Mouse (Mus musculus) layer of hippocampus, adult 11-12 months (tissue): ENCODE results near the gene Gm5431.
"Not testable (repeated sequence)": the region's sequence is repeated elsewhere in the genome, so short reads cannot be mapped to it uniquely, and the experiment has no call there.

Experiments
- DNase-seq: peaks from one replicate; pipeline ENCODE4 v3.0.0; 2022; ENCODE audit warnings: low spot score

Gene Gm5431

GRCm38 (mm10) chr11:48902021-48902420 lies at the start of gene Gm5431:
Gm5431 (minus strand) TSS chr11:48902214.
- no peak for DNase-seq

DNA sequence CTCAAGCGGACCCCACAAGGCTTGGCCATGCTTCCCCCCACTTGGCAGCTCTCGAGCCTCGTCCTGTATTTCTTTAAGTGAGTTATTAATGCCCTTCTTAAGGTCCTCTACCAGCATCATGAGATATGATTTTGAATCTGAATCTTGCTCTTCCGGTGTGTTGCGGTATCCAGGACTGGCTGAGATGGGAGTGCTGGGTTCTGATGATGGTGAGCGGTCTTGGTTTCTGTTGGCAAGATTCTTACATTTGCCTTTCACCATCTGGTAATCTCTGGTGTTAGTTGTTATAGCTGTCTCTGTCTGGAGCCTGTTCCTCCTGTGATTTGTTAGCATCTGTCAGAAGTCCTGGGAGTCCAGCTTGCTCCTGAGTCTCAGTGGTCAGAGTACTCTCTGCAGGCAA lies 44.1 kb upstream of the Gm5431 start, which contains the start of gene Psme2b:
Gene Psme2b (minus strand): TSS at position 101 of the 400 bp plus-strand sequence.
- DNase-seq, result not testable (repeated sequence)

GRCm38 (mm10) chr11:48939286-48939685 lies 37.3 kb upstream of the Gm5431 start:
- not testable (repeated sequence) for DNase-seq

DNA sequence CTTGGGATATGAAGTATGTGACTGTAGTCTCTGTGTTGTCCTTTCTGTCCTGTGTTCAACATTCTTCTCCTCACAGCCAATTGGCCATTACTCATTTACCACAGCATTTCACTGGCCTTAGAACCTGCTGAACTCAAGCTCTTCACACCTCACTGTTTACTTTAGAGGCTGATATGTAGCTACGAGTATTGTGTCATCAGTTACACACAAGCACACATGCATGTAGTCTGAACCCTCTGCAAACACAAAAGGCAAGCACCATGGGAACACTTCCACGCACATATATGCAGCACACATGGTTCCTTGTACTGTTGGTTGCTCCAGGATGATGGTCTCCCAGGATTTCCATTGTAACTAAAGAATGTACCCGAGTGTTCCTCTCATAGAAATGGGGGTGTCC lies 33.3 kb upstream of the Gm5431 start:
- DNase-seq, result not testable (repeated sequence)

DNA sequence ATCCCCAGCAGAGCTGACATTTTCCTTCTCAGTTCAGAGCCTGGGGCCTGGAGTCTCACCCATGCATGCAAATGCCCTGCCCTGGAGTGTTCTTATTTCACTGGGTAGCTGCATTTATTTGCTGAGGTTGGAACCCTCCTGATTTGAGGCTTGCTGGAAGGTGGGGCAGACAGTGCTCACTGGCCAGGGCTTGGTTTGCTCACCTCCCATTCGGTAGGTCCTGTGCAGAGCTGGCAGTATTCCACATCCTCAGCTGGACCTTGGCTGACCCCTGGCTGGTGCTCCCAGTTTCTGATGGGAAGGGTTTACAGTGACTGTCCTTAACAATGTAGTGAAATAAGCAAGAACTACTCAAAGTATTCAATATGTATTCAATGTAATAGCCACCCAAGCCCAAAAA lies 31.9 kb upstream of the Gm5431 start:
- not testable (repeated sequence) for DNase-seq

- not testable (repeated sequence) for DNase-seq
Observed at GRCm38 (mm10) chr11:48933422-48933821, 31.4 kb upstream of the Gm5431 start.

- not testable (repeated sequence) for DNase-seq
Observed at GRCm38 (mm10) chr11:48928068-48928467, 26.1 kb upstream of the Gm5431 start.

GRCm38 (mm10) chr11:48926437-48926836 lies 24.4 kb upstream of the Gm5431 start:
- DNase-seq, result not testable (repeated sequence)

DNA sequence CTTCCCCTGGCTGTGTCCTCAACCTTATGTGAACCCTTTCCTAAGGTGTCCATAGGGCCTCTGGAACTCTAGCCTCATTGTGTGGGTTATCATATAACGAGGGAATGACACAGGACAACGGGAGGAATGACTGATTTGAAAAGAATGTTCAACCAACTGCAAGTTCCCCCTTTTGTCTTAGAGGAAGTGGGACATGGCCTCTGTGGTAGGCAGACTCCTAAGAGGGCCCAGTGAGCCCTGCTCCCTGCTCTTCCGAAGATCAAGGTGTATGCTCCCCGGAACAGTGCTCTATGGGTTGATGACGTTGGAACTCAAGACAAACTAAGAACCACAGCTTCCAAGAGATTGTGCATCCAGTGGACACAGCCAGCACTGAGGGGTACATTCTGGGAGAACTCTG lies 21.8 kb upstream of the Gm5431 start:
- not testable (repeated sequence) for DNase-seq

DNA sequence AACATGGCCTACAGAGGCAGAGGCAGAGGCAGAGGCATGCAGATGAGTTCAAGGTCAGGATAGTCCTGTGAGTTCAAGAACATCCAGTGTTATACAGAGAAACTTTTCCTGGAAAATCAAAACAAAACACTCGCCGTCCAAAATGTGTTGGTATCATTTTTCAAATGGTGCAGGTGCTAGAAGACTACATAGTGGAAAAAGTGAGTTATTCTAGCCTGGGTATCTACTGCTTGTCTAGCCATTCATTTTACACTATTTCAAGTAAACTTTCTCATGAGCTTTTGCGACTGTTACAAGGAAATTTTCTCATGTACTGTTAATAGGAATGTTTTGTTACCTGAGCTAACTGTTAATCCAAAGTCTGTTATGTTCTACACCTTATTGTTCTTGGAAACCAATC lies 16.4 kb upstream of the Gm5431 start:
- DNase-seq, result no peak

DNA sequence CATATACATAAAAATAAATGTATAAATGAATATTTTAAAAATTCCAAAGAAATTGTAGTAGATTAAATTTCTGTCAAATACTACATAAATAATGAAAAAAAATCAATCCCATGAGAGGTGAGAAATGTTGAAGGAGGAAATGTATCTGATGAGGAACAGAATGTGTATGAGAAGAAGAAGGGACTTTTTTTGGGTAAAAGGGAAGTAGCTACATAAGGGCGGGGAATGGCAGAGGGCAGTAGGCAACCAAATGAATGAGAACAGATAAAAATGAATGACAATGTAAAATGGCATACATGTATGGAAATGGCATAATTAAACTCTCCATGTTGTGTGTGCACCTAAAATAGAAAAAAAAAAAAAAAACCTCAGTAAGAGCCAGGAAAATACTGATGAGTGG lies 11.6 kb upstream of the Gm5431 start:
- DNase-seq, result no peak

DNA sequence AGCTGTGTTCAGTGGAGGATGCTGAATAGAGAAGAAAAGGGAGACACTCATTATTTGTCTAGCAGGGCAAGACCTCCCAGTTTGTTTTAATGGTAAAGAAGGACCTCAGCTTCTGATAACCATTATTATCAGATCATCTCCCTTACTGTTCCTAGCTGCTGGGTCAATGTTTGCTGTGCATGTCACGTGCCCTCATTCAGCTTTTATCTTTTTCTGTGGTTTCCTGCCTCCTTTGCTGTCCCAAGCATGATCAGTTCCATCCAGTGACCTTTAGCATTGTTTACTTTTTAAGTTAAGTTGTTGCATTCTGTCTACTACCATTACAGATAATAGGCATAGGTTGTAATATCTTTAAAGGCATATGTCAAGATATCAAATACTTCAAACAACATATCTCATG lies 6.4 kb upstream of the Gm5431 start:
- no peak for DNase-seq

DNA sequence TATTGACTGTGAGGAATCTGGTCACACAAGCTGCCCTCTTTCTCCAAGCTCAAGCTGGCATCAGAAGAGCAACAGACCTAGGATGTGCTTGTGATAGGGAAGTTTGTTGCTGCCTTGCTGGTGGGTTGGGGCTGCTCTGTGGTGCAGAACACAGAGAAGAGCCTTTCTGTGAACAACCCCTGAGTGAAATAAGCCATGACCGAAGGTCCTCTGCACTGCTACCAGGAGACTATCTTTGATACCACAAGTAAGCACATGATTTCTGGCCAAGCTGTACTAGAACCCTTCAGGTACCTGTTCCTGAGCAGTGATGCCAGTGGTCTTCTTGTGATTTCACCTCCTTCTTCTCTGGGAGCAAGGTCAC lies 465 bp downstream of the Gm5431 start:
- not testable (repeated sequence) for DNase-seq

DNA sequence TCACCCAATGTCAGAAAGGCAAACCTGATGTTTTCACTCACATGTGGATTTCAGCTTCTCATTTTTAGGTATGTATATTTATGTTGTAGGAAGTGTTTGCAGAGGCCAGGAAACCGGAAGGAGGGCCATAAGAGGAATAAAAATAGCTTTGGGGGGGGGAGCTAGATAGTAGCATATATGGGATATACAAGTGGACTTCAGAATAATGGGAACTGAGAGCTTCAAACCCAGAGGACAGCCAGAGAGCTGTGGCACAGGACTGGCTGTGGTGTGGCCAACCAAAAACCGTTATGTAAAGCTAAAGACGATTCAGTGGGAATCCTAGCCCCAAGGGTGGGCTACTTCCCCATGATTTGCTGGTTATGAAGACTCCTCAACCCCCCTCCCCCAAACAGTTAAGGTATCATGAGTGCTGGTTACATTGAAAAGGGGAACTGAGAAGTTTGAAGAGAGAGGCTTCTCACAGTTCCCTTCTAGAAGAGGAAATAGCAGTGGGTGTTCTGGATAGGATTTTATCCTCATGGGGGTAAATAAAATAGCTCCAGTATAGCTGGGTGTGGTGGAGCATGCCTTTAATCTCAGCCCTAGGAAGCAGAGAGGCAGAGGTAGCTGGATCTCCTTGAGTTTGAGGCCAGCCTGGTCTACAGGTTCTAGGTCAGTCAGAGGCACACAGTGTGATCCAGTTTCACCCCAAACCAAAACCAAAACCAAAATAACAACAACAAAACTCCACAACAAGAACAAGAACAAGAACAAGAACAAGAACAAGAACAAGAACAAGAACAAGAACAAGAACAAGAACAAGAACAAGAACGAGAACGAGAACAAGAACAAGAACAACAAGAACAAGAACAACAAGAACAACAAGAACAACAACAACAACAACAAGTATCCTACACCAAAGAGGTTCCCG lies 1.1 kb downstream of the Gm5431 start:
- not testable (repeated sequence) for DNase-seq

DNA sequence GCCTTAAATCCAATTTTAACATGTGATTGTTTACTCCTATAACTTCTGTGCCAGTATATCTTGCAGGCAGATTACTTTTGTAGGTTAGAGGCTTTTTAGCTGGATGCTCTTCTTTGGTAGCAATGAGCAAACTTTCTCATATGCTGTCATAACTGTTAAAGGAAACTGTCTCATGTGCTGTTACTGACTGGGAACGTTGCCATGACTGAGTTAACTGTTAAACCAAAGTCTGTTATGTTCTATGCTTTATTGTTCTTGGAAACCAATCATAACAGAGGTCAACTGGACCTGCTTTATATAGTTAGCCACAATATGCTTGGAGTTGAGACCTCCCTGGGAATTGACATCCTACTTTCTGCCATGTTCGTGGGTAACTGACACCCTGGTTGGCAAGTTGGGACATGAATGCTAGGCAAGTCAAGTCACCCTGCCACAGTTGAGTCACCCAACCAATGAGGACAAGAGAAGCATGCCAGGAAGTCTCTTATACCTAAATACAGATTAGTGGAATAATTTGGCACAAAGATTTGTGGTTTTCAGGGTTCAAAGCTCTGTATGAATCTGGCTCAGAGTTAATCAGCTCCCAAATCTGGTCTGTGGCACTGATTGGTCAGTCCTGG lies 3.1 kb downstream of the Gm5431 start:
- DNase-seq, result no peak

DNA sequence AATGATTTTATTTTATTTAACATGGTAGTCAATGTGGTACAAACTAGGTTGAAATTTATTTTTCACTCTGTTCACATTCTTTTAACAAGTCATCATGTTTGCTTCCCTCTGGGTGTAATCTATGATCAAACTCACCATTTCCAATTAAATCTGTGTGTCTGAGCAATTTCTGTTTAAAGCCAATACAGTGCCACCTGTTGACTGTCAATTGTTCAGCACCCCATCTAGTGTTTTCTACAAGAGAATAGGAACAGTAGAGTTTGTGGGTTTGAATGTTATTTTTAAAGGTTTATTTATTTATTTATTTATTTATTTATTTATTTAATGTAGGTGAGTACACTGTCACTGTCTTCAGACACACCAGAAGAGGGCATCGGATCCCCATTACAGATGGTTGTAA lies 25.3 kb downstream of the Gm5431 start:
- no peak for DNase-seq

GRCm38 (mm10) chr11:48875343-48875837 lies 26.6 kb downstream of the Gm5431 start:
- not testable (repeated sequence) for DNase-seq

- DNase-seq, result peak; percentile 65
Observed at GRCm38 (mm10) chr11:48874465-48874864, 27.5 kb downstream of the Gm5431 start.

GRCm38 (mm10) chr11:48873591-48874290 lies 28.3 kb downstream of the Gm5431 start:
- no peak for DNase-seq

- no peak for DNase-seq
Observed at GRCm38 (mm10) chr11:48872695-48873300, 29.2 kb downstream of the Gm5431 start.

DNA sequence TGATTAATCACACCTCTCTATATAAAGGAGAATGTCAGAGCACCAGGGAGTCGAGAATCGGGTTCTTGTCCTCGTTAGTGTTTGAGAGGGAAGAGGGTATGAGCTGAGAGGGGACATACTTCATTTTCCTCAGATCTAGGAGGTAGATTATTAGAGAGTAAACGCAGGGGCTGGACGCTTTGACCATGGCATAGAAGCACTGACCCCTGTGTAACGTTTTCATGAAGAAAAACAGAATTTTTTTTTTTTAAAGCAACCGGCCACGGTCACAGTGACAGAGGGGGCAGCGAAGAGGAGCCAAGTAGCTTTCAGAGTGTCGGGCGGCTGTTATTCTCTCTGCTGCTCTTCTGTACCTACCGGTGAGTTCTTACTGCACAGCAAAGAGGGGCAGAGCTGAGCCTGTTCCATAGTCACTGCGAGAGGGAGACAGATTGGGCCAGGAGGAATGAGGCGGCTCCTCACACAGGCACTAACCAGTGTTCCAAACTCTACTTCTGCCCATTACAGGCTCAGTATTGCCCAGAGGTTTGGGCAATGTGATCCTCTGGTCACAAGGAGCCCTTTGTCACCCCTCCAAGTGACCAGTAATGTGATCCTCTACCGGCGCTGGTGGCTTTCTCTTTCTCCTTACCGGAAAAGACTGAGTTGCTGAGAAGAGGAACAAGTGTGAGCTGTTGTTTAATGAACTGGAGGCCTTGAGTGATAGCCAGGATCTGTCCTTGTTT lies 30.0 kb downstream of the Gm5431 start:
- peak; percentile 50 for DNase-seq
